ENCODE assay signal across 8 mouse cellular contexts in genomic region chr15:102324654-102325473, GRCm38 (mm10). TPM values are rescaled to one million over a fixed set of nuclear protein-coding genes. Genes with fewer than 3 reads are reported as not detected.
DNase-seq lines count a peak whose midpoint lies in the region; ATAC-seq and TF ChIP-seq lines count a peak whose summit lies in the region.

No protein-coding gene starts in this region.

- H3K4me2 ChIP-seq in embryonic facial prominence, embryonic 14.5 days (ENCODE audit: low read depth, low read length) = peak overlapping the region; percentile 72
- H3K4me2 ChIP-seq in kidney, embryonic 14.5 days (replicated peaks; ENCODE audit: low read depth, low read length) = peak overlapping the region; percentile 42; the same call in 1 of the 2 replicates
- H3K4me2 ChIP-seq in myocyte (ENCODE audit: low read depth) = peak overlapping the region; percentile 63

- H3K9ac ChIP-seq in embryonic facial prominence, embryonic 14.5 days (ENCODE audit: low read depth, low read length) = no peak overlapping the region
- no peak overlapping the region for H3K9ac ChIP-seq in kidney, embryonic 14.5 days (ENCODE audit: low read depth, low read length)

- H3K27ac ChIP-seq in embryonic facial prominence, embryonic 14.5 days (replicated peaks; ENCODE audit: low read depth, low read length) = no peak overlapping the region
- no peak overlapping the region for H3K27ac ChIP-seq in kidney, embryonic 14.5 days (ENCODE audit: low read depth, low read length)

- 0 out of 2 replicates have a peak, but pooled peaks cover 2% of the 10 kb centered on the region for H3K4me1 ChIP-seq in lung, adult 2 months (ENCODE audit: control insufficient read depth, insufficient read depth, low read length)
- H3K4me1 ChIP-seq in embryonic facial prominence, embryonic 14.5 days (ENCODE audit: control insufficient read depth, insufficient read depth, low read length) = peaks cover 3% of the 10 kb centered on the region; the same call in 1 of the 2 replicates
- H3K4me1 ChIP-seq in kidney, embryonic 14.5 days (ENCODE audit: control insufficient read depth, insufficient read depth, low read length) = peaks cover 12% of the 10 kb centered on the region

- H3K27me3 ChIP-seq in embryonic facial prominence, embryonic 14.5 days (replicated peaks; ENCODE audit: control insufficient read depth, insufficient read depth, low read length) = no peaks in the 10 kb centered on the region
- H3K27me3 ChIP-seq in kidney, embryonic 14.5 days (ENCODE audit: control insufficient read depth, insufficient read depth, low read length) = no peaks in the 10 kb centered on the region
- no peaks in the 10 kb centered on the region for H3K27me3 ChIP-seq in myocyte (ENCODE audit: control insufficient read depth, insufficient read depth, insufficient read length)

- peak; percentile 36 for DNase-seq in lung, postnatal 36 days
- DNase-seq in lung, adult 2 months = no peak
- DNase-seq in embryonic facial prominence, embryonic 14.5 days (ENCODE audit: low spot score) = no peak
- DNase-seq in spleen, adult 12 weeks (ENCODE audit: low spot score) = no peak
- DNase-seq in ovary, postnatal 36 days (ENCODE audit: low spot score) = no peak
- no peak for DNase-seq in thymus, postnatal 10 days (ENCODE audit: low spot score in 2 of 2)

- H3K79me2 ChIP-seq in myocyte (ENCODE audit: control insufficient read depth, insufficient read depth) = peaks cover 13% of the 10 kb centered on the region

- no peak overlapping the region for H3K4me3 ChIP-seq in lung, adult 2 months (replicated peaks; ENCODE audit: extremely low read depth, low read depth, low read length)
- no peak overlapping the region for H3K4me3 ChIP-seq in embryonic facial prominence, embryonic 14.5 days (ENCODE audit: low read depth, low read length)
- no peak overlapping the region for H3K4me3 ChIP-seq in kidney, embryonic 14.5 days (ENCODE audit: low read length)
- peak overlapping the region; percentile 66 for H3K4me3 ChIP-seq in myocyte

- WGBS in lung, adult 2 months = 71% methylated on average over 12 of the region's 12 CpGs
- WGBS in embryonic facial prominence, embryonic 14.5 days = 76% methylated on average over 12 of the region's 12 CpGs
- WGBS in kidney, embryonic 14.5 days = 71% methylated on average over 12 of the region's 12 CpGs

- no peak for TF ChIP-seq POLR2A in lung, adult 2 months (IDR thresholded peaks at IDR 0.05; ENCODE audit: borderline replicate concordance, extremely low read depth, low read depth, low read length)
- no peak for TF ChIP-seq POLR2A in myocyte (IDR thresholded peaks at IDR 0.05; ENCODE audit: insufficient read length, low read depth)

- no peaks in the 10 kb centered on the region for H3K9me3 ChIP-seq in embryonic facial prominence, embryonic 14.5 days (ENCODE audit: control insufficient read depth, low read length)
- no peaks in the 10 kb centered on the region for H3K9me3 ChIP-seq in kidney, embryonic 14.5 days (ENCODE audit: control insufficient read depth, low read length)

- peaks cover 56% of the 10 kb centered on the region for H3K36me3 ChIP-seq in embryonic facial prominence, embryonic 14.5 days (ENCODE audit: control insufficient read depth, insufficient read depth, low read length)
- peaks cover 63% of the 10 kb centered on the region for H3K36me3 ChIP-seq in kidney, embryonic 14.5 days (ENCODE audit: control insufficient read depth, insufficient read depth, low read length)
- peaks cover 23% of the 10 kb centered on the region for H3K36me3 ChIP-seq in myocyte (ENCODE audit: control insufficient read depth, insufficient read depth)

- H3ac ChIP-seq in myocyte (ENCODE audit: control insufficient read depth, insufficient read length) = no peak overlapping the region

- no peak for TF ChIP-seq CTCF in lung, adult 2 months (IDR thresholded peaks at IDR 0.05; ENCODE audit: insufficient read depth, low read length)

- no peak for ATAC-seq in embryonic facial prominence, embryonic 14.5 days (ENCODE audit: low read depth)
- ATAC-seq in kidney, embryonic 14.5 days (ENCODE audit: low FRiP score, low TSS enrichment) = no peak

TF ChIP-seq in myocyte, 11 proteins besides CTCF, POLR2A, EP300 and RAD21:
- TF ChIP-seq E2F4 (IDR thresholded peaks at IDR 0.05; ENCODE audit: insufficient read depth) = no peak
- TF ChIP-seq CEBPB (IDR thresholded peaks at IDR 0.05; ENCODE audit: insufficient read depth, poor library complexity, severe bottlenecking) = no peak
- TF ChIP-seq MYOD1 (IDR thresholded peaks at IDR 0.05; ENCODE audit: control insufficient read depth in 1 of 3, insufficient read length in 2 of 3, low read depth in 2 of 3) = no peak
- TF ChIP-seq TCF12 (IDR thresholded peaks at IDR 0.05; ENCODE audit: insufficient read depth, poor library complexity, severe bottlenecking) = no peak
- TF ChIP-seq MYOG (IDR thresholded peaks at IDR 0.05; ENCODE audit: control insufficient read depth in 1 of 3, insufficient read depth in 1 of 3, insufficient read length in 2 of 3, low read depth in 2 of 3) = no peak
- peak; percentile 33 for TF ChIP-seq POLR2AphosphoS2 (IDR thresholded peaks at IDR 0.05; ENCODE audit: insufficient read length, low read depth)
- TF ChIP-seq MAX (IDR thresholded peaks at IDR 0.05; ENCODE audit: low read depth) = no peak

RNA-seq across cellular contexts. Expression of gene Pfdn5, which starts 1.1 kb away (rescaled TPM):
- 66.1 and 121 TPM in 2 replicates for polyA plus RNA-seq in lung, adult 2 months (2012; rRNA removed)
- 466 and 478 TPM in 2 replicates for polyA plus RNA-seq in embryonic facial prominence, embryonic 14.5 days (2014; fragmentation: Nextera tagmentation; extraction: Ambion mirVana)
- 481 and 576 TPM in 2 replicates for polyA plus RNA-seq in kidney, embryonic 14.5 days (2014; fragmentation: Nextera tagmentation; extraction: Ambion mirVana)
- polyA plus RNA-seq in myocyte (2012; fragmentation: generic; extraction: Trizol) = 476 TPM

RNA-seq across cellular contexts. Expression of gene Myg1, which starts 6.6 kb away (rescaled TPM):
- 50.2 and 53.8 TPM in 2 replicates for polyA plus RNA-seq in lung, adult 2 months (2012; rRNA removed)
- polyA plus RNA-seq in embryonic facial prominence, embryonic 14.5 days (2014; fragmentation: Nextera tagmentation; extraction: Ambion mirVana) = 79.0 and 83.2 TPM in 2 replicates
- 117 and 129 TPM in 2 replicates for polyA plus RNA-seq in kidney, embryonic 14.5 days (2014; fragmentation: Nextera tagmentation; extraction: Ambion mirVana)
- polyA plus RNA-seq in myocyte (2012; fragmentation: generic; extraction: Trizol) = 97.0 TPM

RNA-seq across cellular contexts. Expression of gene Aaas, which starts 25.7 kb away (rescaled TPM):
- 21.9 and 27.5 TPM in 2 replicates for polyA plus RNA-seq in lung, adult 2 months (2012; rRNA removed)
- 52.5 and 60.5 TPM in 2 replicates for polyA plus RNA-seq in embryonic facial prominence, embryonic 14.5 days (2014; fragmentation: Nextera tagmentation; extraction: Ambion mirVana)
- 73.3 and 84.7 TPM in 2 replicates for polyA plus RNA-seq in kidney, embryonic 14.5 days (2014; fragmentation: Nextera tagmentation; extraction: Ambion mirVana)
- 57.5 TPM for polyA plus RNA-seq in myocyte (2012; fragmentation: generic; extraction: Trizol)

RNA-seq across cellular contexts. Expression of gene Espl1, which starts 28.8 kb away (rescaled TPM):
- 2.4 and 3.8 TPM in 2 replicates for polyA plus RNA-seq in lung, adult 2 months (2012; rRNA removed)
- polyA plus RNA-seq in embryonic facial prominence, embryonic 14.5 days (2014; fragmentation: Nextera tagmentation; extraction: Ambion mirVana) = 22.4 and 24.0 TPM in 2 replicates
- polyA plus RNA-seq in kidney, embryonic 14.5 days (2014; fragmentation: Nextera tagmentation; extraction: Ambion mirVana) = 33.6 and 35.2 TPM in 2 replicates
- 16.7 TPM for polyA plus RNA-seq in myocyte (2012; fragmentation: generic; extraction: Trizol)

RNA-seq across cellular contexts. Expression of gene Sp7, which starts 42.1 kb away (rescaled TPM):
- polyA plus RNA-seq in lung, adult 2 months (2012; rRNA removed) = 0.05 TPM in 1 of 2 replicates, not detected in the other
- polyA plus RNA-seq in embryonic facial prominence, embryonic 14.5 days (2014; fragmentation: Nextera tagmentation; extraction: Ambion mirVana) = 31.2 and 45.0 TPM in 2 replicates
- 1.0 and 2.0 TPM in 2 replicates for polyA plus RNA-seq in kidney, embryonic 14.5 days (2014; fragmentation: Nextera tagmentation; extraction: Ambion mirVana)
- polyA plus RNA-seq in myocyte (2012; fragmentation: generic; extraction: Trizol) = 0.24 TPM
